In the genomic region with DNA sequence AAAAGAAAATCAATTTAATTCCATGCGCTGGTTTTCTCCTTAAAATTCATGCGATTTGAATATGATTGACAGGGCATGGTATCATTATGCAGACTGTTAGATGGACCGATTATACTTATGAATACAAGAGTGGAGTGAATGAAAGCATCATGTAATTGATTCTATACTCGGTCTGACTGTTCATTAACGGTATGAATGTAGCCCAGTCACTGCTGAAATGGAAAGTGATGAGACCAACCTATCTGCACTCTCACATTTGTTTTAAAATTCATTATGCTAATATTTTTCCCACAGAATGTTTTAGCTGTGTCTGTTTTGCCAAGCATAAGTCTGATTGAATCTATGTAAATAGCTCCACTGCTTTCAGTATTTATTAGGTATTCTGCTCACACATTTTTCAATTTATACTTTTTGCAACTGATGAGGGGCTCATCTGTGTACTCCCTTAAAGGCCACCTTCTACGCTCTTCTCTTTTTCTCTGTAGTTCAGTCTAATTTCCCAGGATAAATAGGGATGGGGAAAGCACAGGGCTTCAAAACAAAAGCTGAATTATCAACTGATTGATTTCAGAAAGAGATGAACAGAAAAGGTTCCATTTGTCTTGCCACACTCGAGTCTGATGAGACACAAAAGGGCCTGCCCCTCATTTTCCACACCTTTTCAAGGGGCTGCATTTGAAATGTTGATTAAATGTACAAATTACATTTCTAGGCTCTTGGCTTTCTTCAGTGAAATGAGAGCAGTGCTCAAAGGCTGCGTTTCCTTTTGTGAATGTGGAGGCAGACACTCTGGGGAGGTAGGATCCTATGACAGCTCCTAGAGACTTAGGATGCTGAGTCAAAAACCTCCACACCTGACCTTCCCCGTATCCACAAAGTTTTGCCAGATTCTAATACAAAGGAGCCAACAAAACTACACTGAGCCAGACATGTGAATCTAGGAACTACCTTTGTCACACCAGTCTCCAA, we compare ENCODE assay signal across 25 mouse cellular contexts.
A peak's percentile ranks its signal among the peaks of the same experiment; 100 is the strongest.
DNase-seq lines count a peak whose midpoint lies in the region; ATAC-seq and TF ChIP-seq lines count a peak whose summit lies in the region.
"Had no signal": no experiment of that assay in that cellular context is flagged by ENCODE, and none has a peak within 500 bp of the region (broad histone marks: within the 10 kb centered on the region; RNA-seq: fewer than 3 reads in every experiment).

No protein-coding gene starts in this region.

- no peak for TF ChIP-seq CTCF in forebrain, postnatal 0 days (IDR thresholded peaks at IDR 0.05; ENCODE audit: low read depth)
- no peak for TF ChIP-seq CTCF in midbrain, postnatal 0 days (IDR thresholded peaks at IDR 0.05)
- no peak for TF ChIP-seq CTCF in liver, postnatal 0 days (IDR thresholded peaks at IDR 0.05; ENCODE audit: low read depth)

- no peak overlapping the region for H3K4me2 ChIP-seq in hindbrain, embryonic 12.5 days (replicated peaks)
- H3K4me2 ChIP-seq in forebrain, embryonic 14.5 days (ENCODE audit: low read length), result no peak overlapping the region
- H3K4me2 ChIP-seq in forebrain, postnatal 0 days (ENCODE audit: low read depth), result no peak overlapping the region
- no peak overlapping the region for H3K4me2 ChIP-seq in midbrain, postnatal 0 days (ENCODE audit: low read depth, low read length, poor library complexity, severe bottlenecking)
- H3K4me2 ChIP-seq in liver, postnatal 0 days (ENCODE audit: low read depth, low read length), result no peak overlapping the region
- no peak overlapping the region for H3K4me2 ChIP-seq in heart, embryonic 11.5 days
- H3K4me2 ChIP-seq: embryonic facial prominence, embryonic 15.5 days; heart, embryonic 13.5 days; kidney, embryonic 15.5 days; lung, embryonic 15.5 days had no signal

- ATAC-seq in hindbrain, embryonic 12.5 days (ENCODE audit: low FRiP score), result peak; percentile 81
- peak; percentile 86 for ATAC-seq in forebrain, embryonic 14.5 days
- peak; percentile 48; the same call in 1 of the 2 replicates for ATAC-seq in forebrain, postnatal 0 days
- no peak for ATAC-seq in midbrain, postnatal 0 days (ENCODE audit: low FRiP score)
- ATAC-seq in liver, postnatal 0 days, result no peak
- ATAC-seq in heart, embryonic 11.5 days (replicated peaks; ENCODE audit: insufficient number of reproducible peaks, low FRiP score, low TSS enrichment), result no peak
- ATAC-seq: CD4-positive, CD25-positive, alpha-beta regulatory T cell, adult 4 months had no signal

- H3K4me1 ChIP-seq in hindbrain, embryonic 12.5 days, result peaks cover 6% of the 10 kb centered on the region; the same call in 1 of the 2 replicates
- H3K4me1 ChIP-seq in hindbrain, embryonic 10.5 days (replicated peaks), result 0 out of 2 replicates have a peak, but pooled peaks cover 9% of the 10 kb centered on the region
- H3K4me1 ChIP-seq in forebrain, embryonic 14.5 days (ENCODE audit: control insufficient read depth, insufficient read depth, low read length), result peaks cover 4% of the 10 kb centered on the region
- H3K4me1 ChIP-seq in forebrain, postnatal 0 days (ENCODE audit: insufficient read depth), result no peaks in the 10 kb centered on the region
- H3K4me1 ChIP-seq in midbrain, postnatal 0 days (ENCODE audit: insufficient read depth, low read length), result no peaks in the 10 kb centered on the region
- H3K4me1 ChIP-seq in liver, postnatal 0 days (ENCODE audit: insufficient read depth), result no peaks in the 10 kb centered on the region
- H3K4me1 ChIP-seq in heart, embryonic 11.5 days (ENCODE audit: control insufficient read depth, insufficient read depth, low read length), result no peaks in the 10 kb centered on the region
- H3K4me1 ChIP-seq: embryonic facial prominence, embryonic 10.5 days; embryonic facial prominence, embryonic 15.5 days; heart, embryonic 13.5 days; kidney, embryonic 15.5 days; lung, embryonic 15.5 days had no signal

- H3K9me3 ChIP-seq in hindbrain, embryonic 12.5 days (replicated peaks), result no peaks in the 10 kb centered on the region
- H3K9me3 ChIP-seq in hindbrain, embryonic 10.5 days, result no peaks in the 10 kb centered on the region
- H3K9me3 ChIP-seq in forebrain, embryonic 14.5 days (replicated peaks; ENCODE audit: control insufficient read depth, low read length), result no peaks in the 10 kb centered on the region
- no peaks in the 10 kb centered on the region for H3K9me3 ChIP-seq in forebrain, postnatal 0 days (ENCODE audit: low read length)
- H3K9me3 ChIP-seq in midbrain, postnatal 0 days (ENCODE audit: low read length), result no peaks in the 10 kb centered on the region
- H3K9me3 ChIP-seq in liver, postnatal 0 days (ENCODE audit: low read length), result no peaks in the 10 kb centered on the region
- no peaks in the 10 kb centered on the region for H3K9me3 ChIP-seq in heart, embryonic 11.5 days (replicated peaks; ENCODE audit: control insufficient read depth, low read length)
- H3K9me3 ChIP-seq: embryonic facial prominence, embryonic 10.5 days; embryonic facial prominence, embryonic 15.5 days; heart, embryonic 13.5 days; kidney, embryonic 15.5 days; lung, embryonic 15.5 days had no signal

- H3K36me3 ChIP-seq in hindbrain, embryonic 12.5 days, result no peaks in the 10 kb centered on the region
- no peaks in the 10 kb centered on the region for H3K36me3 ChIP-seq in hindbrain, embryonic 10.5 days
- no peaks in the 10 kb centered on the region for H3K36me3 ChIP-seq in forebrain, embryonic 14.5 days (ENCODE audit: control insufficient read depth, insufficient read depth, low read length)
- no peaks in the 10 kb centered on the region for H3K36me3 ChIP-seq in forebrain, postnatal 0 days (ENCODE audit: insufficient read depth)
- no peaks in the 10 kb centered on the region for H3K36me3 ChIP-seq in midbrain, postnatal 0 days (ENCODE audit: insufficient read depth, low read length)
- H3K36me3 ChIP-seq in liver, postnatal 0 days (replicated peaks; ENCODE audit: insufficient read depth, low read length), result no peaks in the 10 kb centered on the region
- H3K36me3 ChIP-seq in heart, embryonic 11.5 days (ENCODE audit: control insufficient read depth, insufficient read depth, low read length), result no peaks in the 10 kb centered on the region
- H3K36me3 ChIP-seq: embryonic facial prominence, embryonic 10.5 days; embryonic facial prominence, embryonic 15.5 days; heart, embryonic 13.5 days; kidney, embryonic 15.5 days; lung, embryonic 15.5 days had no signal

- H3K27ac ChIP-seq in hindbrain, embryonic 12.5 days, result peak overlapping the region; percentile 64
- no peak overlapping the region for H3K27ac ChIP-seq in hindbrain, embryonic 10.5 days
- H3K27ac ChIP-seq in forebrain, embryonic 14.5 days (ENCODE audit: low read depth, low read length), result no peak overlapping the region
- H3K27ac ChIP-seq in forebrain, postnatal 0 days (ENCODE audit: low read depth, low read length), result no peak overlapping the region
- 0 out of 2 replicates have a peak overlapping the region, but pooled peaks have one; percentile 12 for H3K27ac ChIP-seq in midbrain, postnatal 0 days (ENCODE audit: low read depth, low read length)
- no peak overlapping the region for H3K27ac ChIP-seq in liver, postnatal 0 days (ENCODE audit: low read depth)
- H3K27ac ChIP-seq in heart, embryonic 11.5 days (ENCODE audit: low read depth, low read length), result no peak overlapping the region
- H3K27ac ChIP-seq: embryonic facial prominence, embryonic 10.5 days; embryonic facial prominence, embryonic 15.5 days; heart, adult 2 months; heart, embryonic 13.5 days; kidney, embryonic 15.5 days; liver, embryonic 14.5 days; lung, embryonic 15.5 days had no signal

- H3K27me3 ChIP-seq in hindbrain, embryonic 12.5 days, result no peaks in the 10 kb centered on the region
- H3K27me3 ChIP-seq in hindbrain, embryonic 10.5 days (ENCODE audit: insufficient read depth, poor library complexity, severe bottlenecking), result no peaks in the 10 kb centered on the region
- no peaks in the 10 kb centered on the region for H3K27me3 ChIP-seq in forebrain, embryonic 14.5 days (replicated peaks; ENCODE audit: control insufficient read depth, insufficient read depth, low read length)
- H3K27me3 ChIP-seq in forebrain, postnatal 0 days (ENCODE audit: insufficient read depth, low read length), result no peaks in the 10 kb centered on the region
- H3K27me3 ChIP-seq in midbrain, postnatal 0 days (ENCODE audit: insufficient read depth, low read length), result no peaks in the 10 kb centered on the region
- no peaks in the 10 kb centered on the region for H3K27me3 ChIP-seq in liver, postnatal 0 days (ENCODE audit: insufficient read depth, low read length)
- no peaks in the 10 kb centered on the region for H3K27me3 ChIP-seq in heart, embryonic 11.5 days (ENCODE audit: control insufficient read depth, insufficient read depth, low read length)
- H3K27me3 ChIP-seq: embryonic facial prominence, embryonic 15.5 days; heart, embryonic 13.5 days; kidney, embryonic 15.5 days; lung, embryonic 15.5 days had no signal

- no peak for DNase-seq in hindbrain, embryonic 10.5 days (ENCODE audit: low spot score)
- DNase-seq in forebrain, embryonic 14.5 days (ENCODE audit: low spot score), result peak; percentile 70
- DNase-seq in forebrain, postnatal 0 days, result peak; percentile 6
- no peak for DNase-seq in midbrain, postnatal 0 days (ENCODE audit: low spot score)
- DNase-seq in liver, postnatal 0 days, result no peak
- DNase-seq: adrenal gland, adult 2 months; adrenal gland, postnatal 36 days; cerebellum, adult 2 months; cerebellum, postnatal 25 days; heart, adult 2 months; heart, postnatal 10 days; kidney, adult 18-20 months; kidney, postnatal 25 days; liver; thymus, adult 2 months; thymus, postnatal 36 days had no signal

- no peak overlapping the region for H3K4me3 ChIP-seq in hindbrain, embryonic 12.5 days
- H3K4me3 ChIP-seq in hindbrain, embryonic 10.5 days, result no peak overlapping the region
- no peak overlapping the region for H3K4me3 ChIP-seq in forebrain, embryonic 14.5 days (ENCODE audit: low read depth, low read length)
- H3K4me3 ChIP-seq in forebrain, postnatal 0 days (ENCODE audit: low read depth, low read length), result no peak overlapping the region
- H3K4me3 ChIP-seq in midbrain, postnatal 0 days (ENCODE audit: low read depth, low read length), result no peak overlapping the region
- no peak overlapping the region for H3K4me3 ChIP-seq in liver, postnatal 0 days (ENCODE audit: low read depth, low read length)
- H3K4me3 ChIP-seq in heart, embryonic 11.5 days (ENCODE audit: low read depth, low read length), result no peak overlapping the region
- H3K4me3 ChIP-seq: embryonic facial prominence, embryonic 10.5 days; embryonic facial prominence, embryonic 15.5 days; heart, adult 2 months; heart, embryonic 13.5 days; kidney, embryonic 15.5 days; lung, embryonic 15.5 days had no signal

- no peak for TF ChIP-seq EP300 in liver, postnatal 0 days (IDR thresholded peaks at IDR 0.05; ENCODE audit: low read depth)

- 52% methylated on average over 9 of the region's 9 CpGs for WGBS in hindbrain, embryonic 12.5 days
- WGBS in hindbrain, embryonic 10.5 days, result 71% methylated on average over 9 of the region's 9 CpGs
- WGBS in forebrain, embryonic 14.5 days, result 46% methylated on average over 9 of the region's 9 CpGs
- WGBS in forebrain, postnatal 0 days, result 26% methylated on average over 9 of the region's 9 CpGs
- WGBS in midbrain, postnatal 0 days, result 50% methylated on average over 9 of the region's 9 CpGs
- WGBS in liver, postnatal 0 days (ENCODE audit: insufficient replicate concordance), result 70% methylated on average over 9 of the region's 9 CpGs
- 75% methylated on average over 9 of the region's 9 CpGs for WGBS in heart, embryonic 11.5 days (ENCODE audit: insufficient replicate concordance)

- H3K9ac ChIP-seq in hindbrain, embryonic 12.5 days, result no peak overlapping the region
- H3K9ac ChIP-seq in forebrain, embryonic 14.5 days (ENCODE audit: low read length), result no peak overlapping the region
- no peak overlapping the region for H3K9ac ChIP-seq in forebrain, postnatal 0 days
- H3K9ac ChIP-seq in midbrain, postnatal 0 days (replicated peaks; ENCODE audit: low read length, poor library complexity, severe bottlenecking), result no peak overlapping the region; the same call in 1 of the 2 replicates
- no peak overlapping the region for H3K9ac ChIP-seq in liver, postnatal 0 days (replicated peaks)
- no peak overlapping the region for H3K9ac ChIP-seq in heart, embryonic 11.5 days (ENCODE audit: low read depth, low read length)
- H3K9ac ChIP-seq: embryonic facial prominence, embryonic 15.5 days; heart, embryonic 13.5 days; kidney, embryonic 15.5 days; liver, embryonic 14.5 days; lung, embryonic 15.5 days had no signal

Comparison
In these comparisons a context has a peak if more than half of its experiments do, and no peak if none do; other contexts are left out.
1. H3K27ac ChIP-seq: peak in hindbrain, embryonic 12.5 days (single experiment) and midbrain, postnatal 0 days (single experiment); none in hindbrain, embryonic 10.5 days (single experiment), forebrain, embryonic 14.5 days (single experiment), forebrain, postnatal 0 days (single experiment), liver, postnatal 0 days (single experiment) and heart, embryonic 11.5 days (single experiment).
2. ATAC-seq: peak in hindbrain, embryonic 12.5 days (single experiment), forebrain, embryonic 14.5 days (single experiment) and forebrain, postnatal 0 days (single experiment); none in midbrain, postnatal 0 days (single experiment), liver, postnatal 0 days (single experiment) and heart, embryonic 11.5 days (single experiment).
3. DNase-seq: peak in forebrain, embryonic 14.5 days (single experiment) and forebrain, postnatal 0 days (single experiment); none in hindbrain, embryonic 10.5 days (single experiment), midbrain, postnatal 0 days (single experiment) and liver, postnatal 0 days (single experiment).